Mouse (Mus musculus) small intestine, adult 2 months (tissue): ENCODE measurements around the gene Serpinb1b.

Experiments
- CTCF ChIP-seq: fragments of 200-500 bp; IDR thresholded peaks from 2 replicates; pipeline ENCODE4 v1.5.1; 2012; ENCODE audit warnings: low read depth, mild to moderate bottlenecking, control low read depth, inconsistent platforms, low read length, moderate library complexity, mixed read lengths; ENCODE audit not compliant: insufficient replicate concordance, insufficient read length; ENCODE audit errors: extremely low read depth
- POLR2A ChIP-seq: fragments of 200-500 bp; IDR thresholded peaks from 2 replicates; pipeline ENCODE4 v1.6.1; 2012; ENCODE audit warnings: low read depth, mild to moderate bottlenecking, control low read depth, inconsistent platforms, low read length, moderate library complexity

GRCm38 (mm10) chr13:33067387-33067977 is 10.9 kb upstream of the Serpinb1b start:
- TF ChIP-seq CTCF (no peak), POLR2A (no peak)
